Comparison of ENCODE assay signal across 16 mouse cellular contexts in genomic region chr3:32575151-32575550, GRCm38 (mm10). TPM values are rescaled to one million over a fixed set of nuclear protein-coding genes. Genes with fewer than 3 reads are reported as not detected.
DNase-seq lines count a peak whose midpoint lies in the region; TF ChIP-seq lines count a peak whose summit lies in the region.
"Had no signal": no experiment of that assay in that cellular context is flagged by ENCODE, and none has a peak within 500 bp of the region (broad histone marks: within the 10 kb centered on the region; RNA-seq: fewer than 3 reads in every experiment).

No protein-coding gene starts in this region.

- no peaks in the 10 kb centered on the region for H3K79me2 ChIP-seq in liver, adult 2 months (ENCODE audit: control insufficient read depth, insufficient read depth, low read length)

- DNase-seq in heart, adult 11 months, result peak; percentile 89
- no peak for DNase-seq in heart, postnatal 10 days
- peak; percentile 97 for DNase-seq in liver, adult 2 months (ENCODE audit: extremely low read depth, low read depth, low spot score)
- DNase-seq in liver, result no peak
- peak; percentile 76 for DNase-seq in kidney, postnatal 14 days
- no peak for DNase-seq in ovary, postnatal 10 days (ENCODE audit: low spot score)
- DNase-seq in testis, postnatal 10 days (ENCODE audit: low spot score), result no peak
- DNase-seq: adrenal gland, postnatal 14 days; cerebellum, adult 11-12 months; cerebellum, adult 9-11 months; forebrain, postnatal 0 days; heart, adult 2 months had no signal

- intact Hi-C loops in heart, postnatal 10 days (cut with DNase I), result no loop called here

- no peak for TF ChIP-seq CTCF in liver, adult 2 months (IDR thresholded peaks at IDR 0.05; ENCODE audit: low read depth, low read length)

- H3K27ac ChIP-seq in liver, adult 2 months (replicated peaks; ENCODE audit: insufficient read depth, low read depth, low read length), result peak overlapping the region; percentile 71
- H3K27ac ChIP-seq: embryonic facial prominence, embryonic 10.5 days; forebrain, embryonic 13.5 days; heart, adult 2 months; heart, embryonic 15.5 days; hindbrain, embryonic 15.5 days had no signal

- no peaks in the 10 kb centered on the region for H3K27me3 ChIP-seq in liver, adult 2 months (ENCODE audit: control insufficient read depth, insufficient read depth, low read length)
- H3K27me3 ChIP-seq: forebrain, embryonic 13.5 days; heart, embryonic 15.5 days; hindbrain, embryonic 15.5 days had no signal

- H3K4me1 ChIP-seq in liver, adult 2 months (ENCODE audit: control insufficient read depth, insufficient read depth, low read length), result peaks cover 20% of the 10 kb centered on the region
- H3K4me1 ChIP-seq: embryonic facial prominence, embryonic 10.5 days; forebrain, embryonic 13.5 days; hindbrain, embryonic 15.5 days had no signal

- H3K36me3 ChIP-seq in liver, adult 2 months (ENCODE audit: control insufficient read depth, insufficient read depth, low read length), result peaks cover 36% of the 10 kb centered on the region

- no peak overlapping the region for H3K4me3 ChIP-seq in liver, adult 2 months (ENCODE audit: insufficient read depth, low read depth, low read length)
- H3K4me3 ChIP-seq: embryonic facial prominence, embryonic 10.5 days; forebrain, embryonic 13.5 days; heart, adult 2 months; heart, embryonic 15.5 days; hindbrain, embryonic 15.5 days had no signal

- H3K9ac ChIP-seq in liver, adult 2 months (ENCODE audit: low read depth, low read length), result no peak overlapping the region
- H3K9ac ChIP-seq: forebrain, embryonic 13.5 days; forebrain, postnatal 0 days; heart, embryonic 15.5 days; hindbrain, embryonic 15.5 days had no signal

- TF ChIP-seq POLR2A in liver, adult 2 months (IDR thresholded peaks at IDR 0.05; ENCODE audit: extremely low read depth, insufficient read depth, low read length), result no peak

- WGBS in liver, adult 2 months, result 28% methylated on average over 3 of the region's 3 CpGs

RNA-seq across cellular contexts. Expression of gene Gnb4, which starts 41.2 kb away (rescaled TPM):
- 10 to 100 TPM; 39.9 to 40.4 TPM for total RNA-seq in heart, postnatal 10 days (2021)
- 1.9 TPM in 2 replicates for total RNA-seq in liver, adult 2 months (2014; rRNA removed)
- polyA plus RNA-seq in liver, adult 2 months (2012; rRNA removed), result 2.2 and 2.3 TPM in 2 replicates

RNA-seq across cellular contexts. Expression of gene Mfn1, which starts 45.9 kb away (rescaled TPM):
- 100 to 1,000 TPM; 326 to 361 TPM for total RNA-seq in heart, postnatal 10 days (2021)
- total RNA-seq in liver, adult 2 months (2014; rRNA removed), result 39.7 and 45.0 TPM in 2 replicates
- polyA plus RNA-seq in liver, adult 2 months (2012; rRNA removed), result 10.1 and 11.6 TPM in 2 replicates

Comparison
In these comparisons a context has a peak if more than half of its experiments do, and no peak if none do; other contexts are left out.
1. DNase-seq: peak in heart, adult 11 months (single experiment), liver, adult 2 months (single experiment) and kidney, postnatal 14 days (single experiment); none in heart, postnatal 10 days (0 of 2), liver (single experiment), ovary, postnatal 10 days (single experiment) and testis, postnatal 10 days (single experiment).
2. RNA of gene Gnb4, which starts 41.2 kb away (total RNA-seq): 39.9 to 40.4 TPM in heart, postnatal 10 days; 1.9 TPM in liver, adult 2 months; every median in the first group is over 10 times any median in the second.